Mouse (Mus musculus) adipocyte (in vitro differentiated cells): ENCODE data around the gene Olfr611.
"Not testable (repeated sequence)": the region's sequence is repeated elsewhere in the genome, so short reads cannot be mapped to it uniquely, and the experiment has no call there.

ENCODE experiments used
- DNase-seq: peaks from one replicate; pipeline ENCODE4 v3.0.0-alpha.2; 2016; ENCODE audit warnings: low spot score

Olfr611 gene

GRCm38 (mm10) chr7:103520746-103521145 is at the start of gene Olfr611:
Olfr611 (minus strand) TSS chr7:103520846.
- not testable (repeated sequence) for DNase-seq

- DNase-seq = no peak
Measured at GRCm38 (mm10) chr7:103569043-103569442, 48.4 kb upstream of the Olfr611 start, which contains the start of gene Olfr616. Olfr616 (minus strand) TSS chr7:103569143.

GRCm38 (mm10) chr7:103555779-103556178 is 35.1 kb upstream of the Olfr611 start, which contains the start of gene Olfr615:
Olfr615 (plus strand) TSS chr7:103556079.
- no peak for DNase-seq

GRCm38 (mm10) chr7:103547774-103548173 is 27.1 kb upstream of the Olfr611 start, which contains the start of gene Olfr613:
Olfr613 (plus strand) TSS chr7:103548074.
- DNase-seq = no peak

- DNase-seq = not testable (repeated sequence)
Measured at GRCm38 (mm10) chr7:103542617-103543016, 22.0 kb upstream of the Olfr611 start, which contains the start of gene Olfr612. Olfr612 (minus strand) TSS chr7:103542717.

GRCm38 (mm10) chr7:103512022-103512421 is 8.6 kb downstream of the Olfr611 start, which contains the start of gene Olfr610:
Olfr610 (minus strand) TSS chr7:103512122.
- DNase-seq = no peak

- DNase-seq = no peak
Measured at GRCm38 (mm10) chr7:103497962-103498361, 22.7 kb downstream of the Olfr611 start, which contains the start of gene Olfr609. Olfr609 (minus strand) TSS chr7:103498062.

GRCm38 (mm10) chr7:103477106-103477505 is 43.5 kb downstream of the Olfr611 start:
- DNase-seq = not testable (repeated sequence)

GRCm38 (mm10) chr7:103469577-103469976 is 51.1 kb downstream of the Olfr611 start, which contains the start of gene Olfr608:
Olfr608 (plus strand) TSS chr7:103469877.
- no peak for DNase-seq
